Mouse (Mus musculus) megakaryocyte-erythroid progenitor cell, adult 5-6 weeks (primary cell): ENCODE measurements around the gene Tarm1. TPM values are rescaled to one million over a fixed set of nuclear protein-coding genes. Genes with fewer than 3 reads are reported as not detected.
A peak's percentile ranks its signal among the peaks of the same experiment; 100 is the strongest.

Source experiments
- ATAC-seq: replicated peaks from 2 replicates; pipeline ENCODE4 v1.8.0; 2016; ENCODE audit warnings: mild to moderate bottlenecking, inconsistent platforms; ENCODE audit not compliant: severe bottlenecking, poor library complexity, low FRiP score, low TSS enrichment
- total RNA-seq, 2 experiments: library from RNA; stranded (forward) in 1 of 2; stranded (reverse) in 1 of 2; fragments of 200-1000, 215-1000 nt in 1 of 2; fragments of >200 nt in 1 of 2; fragmentation: Nextera tagmentation in 1 of 2; gene quantifications; 2 replicates each; pipeline ENCODE4 v1.2.3; 2014 to 2017

Gene Tarm1
- 1.2 TPM in 1 of 2 replicates, not detected in the other for total RNA-seq (2014; fragmentation: Nextera tagmentation)
- 0.19 TPM in 1 of 2 replicates, not detected in the other for total RNA-seq (2017)

- ATAC-seq = no peak
Measured at GRCm38 (mm10) chr7:3502439-3502838, at the start of gene Tarm1. Tarm1 (minus strand) TSS chr7:3502624.

GRCm38 (mm10) chr7:3505913-3506312 lies 3.5 kb upstream of the Tarm1 start:
- ATAC-seq = no peak

DNA sequence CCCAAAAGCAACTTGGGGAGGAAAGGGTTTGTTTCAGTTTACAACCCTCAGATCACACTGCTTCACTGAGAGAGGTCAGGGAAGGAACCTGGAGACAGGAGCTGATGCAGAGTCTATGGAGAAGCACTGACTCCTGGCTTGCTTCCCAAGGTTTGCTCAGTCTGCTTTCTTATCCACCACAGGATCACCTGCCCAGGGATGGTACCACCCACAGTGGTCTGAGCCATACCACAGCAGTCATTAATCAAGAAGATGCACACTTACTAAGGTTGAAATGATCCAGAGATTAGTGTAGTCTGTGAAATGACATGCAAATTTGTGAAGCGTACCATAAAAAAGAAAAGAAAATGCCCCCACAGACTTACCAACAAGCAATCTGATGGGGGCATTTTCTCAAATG lies 2.0 kb downstream of the Tarm1 start:
- peak; percentile 52; the same call in 1 of the 2 replicates for ATAC-seq

GRCm38 (mm10) chr7:3481948-3482608 lies 20.3 kb downstream of the Tarm1 start:
- ATAC-seq = no peak

DNA sequence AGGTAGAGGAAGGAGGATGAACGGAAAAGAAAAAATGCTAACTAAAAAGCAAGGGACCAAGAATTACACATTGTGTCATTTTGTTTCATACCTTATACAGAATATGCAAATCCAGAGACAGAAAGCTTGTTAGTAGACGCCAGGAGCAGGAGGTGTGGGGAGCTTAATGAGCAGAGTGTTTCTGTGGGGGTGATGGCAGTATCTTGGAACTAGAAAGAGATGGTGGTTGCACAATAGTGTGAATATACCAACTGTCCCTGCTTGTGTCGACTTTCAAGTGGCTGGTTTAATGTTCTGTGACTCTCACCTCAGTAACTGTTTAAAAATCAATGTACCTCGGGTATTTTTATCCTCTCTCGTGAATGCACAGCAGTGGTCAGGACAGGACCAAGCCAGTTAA lies 25.7 kb downstream of the Tarm1 start:
- ATAC-seq = no peak

- ATAC-seq = no peak
Measured at GRCm38 (mm10) chr7:3474291-3475080, 27.9 kb downstream of the Tarm1 start.

GRCm38 (mm10) chr7:3472774-3473173 lies 29.6 kb downstream of the Tarm1 start:
- no peak for ATAC-seq

DNA sequence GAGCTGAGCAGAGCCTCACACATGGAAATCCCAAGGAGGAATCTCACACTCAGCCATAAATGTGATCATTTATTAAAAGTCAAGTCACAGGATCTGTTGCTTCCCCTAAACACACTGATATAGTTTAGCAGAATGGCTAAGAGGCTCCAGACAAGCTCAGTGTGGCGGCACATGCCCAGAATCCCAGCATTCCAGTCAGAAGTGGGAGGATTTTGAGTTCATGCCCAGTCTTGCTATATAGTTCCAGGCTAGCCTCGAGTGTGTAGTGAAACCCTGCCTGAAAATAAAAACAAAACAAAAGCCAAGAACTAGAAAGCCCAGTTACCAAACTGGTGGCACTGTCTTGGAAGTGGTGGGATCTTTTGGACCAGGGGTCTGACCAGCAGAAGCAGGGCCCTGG lies 33.8 kb downstream of the Tarm1 start:
- no peak for ATAC-seq

- ATAC-seq = no peak
Measured at GRCm38 (mm10) chr7:3463306-3463705, 39.1 kb downstream of the Tarm1 start.

DNA sequence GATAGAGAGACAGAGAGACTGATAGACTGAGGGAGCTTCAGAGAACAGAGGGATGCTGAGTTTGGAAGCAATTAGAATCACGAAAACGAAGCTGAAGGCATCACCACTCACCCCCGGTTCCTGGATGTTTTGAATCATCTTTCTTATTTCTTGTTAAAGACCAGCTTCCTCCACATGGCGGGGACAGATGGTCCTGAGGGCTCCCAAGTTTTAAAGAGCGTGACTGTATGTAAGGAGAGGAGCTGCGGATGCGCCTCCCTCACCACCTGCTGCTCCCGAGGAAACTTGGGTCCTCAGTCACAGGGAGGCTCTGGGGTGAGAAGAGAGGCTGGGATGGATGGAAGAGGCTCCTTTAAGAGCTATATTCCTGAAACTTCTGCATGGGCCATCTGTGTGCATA lies 42.2 kb downstream of the Tarm1 start:
- no peak for ATAC-seq

GRCm38 (mm10) chr7:3457841-3458217 lies 44.6 kb downstream of the Tarm1 start:
- no peak for ATAC-seq

DNA sequence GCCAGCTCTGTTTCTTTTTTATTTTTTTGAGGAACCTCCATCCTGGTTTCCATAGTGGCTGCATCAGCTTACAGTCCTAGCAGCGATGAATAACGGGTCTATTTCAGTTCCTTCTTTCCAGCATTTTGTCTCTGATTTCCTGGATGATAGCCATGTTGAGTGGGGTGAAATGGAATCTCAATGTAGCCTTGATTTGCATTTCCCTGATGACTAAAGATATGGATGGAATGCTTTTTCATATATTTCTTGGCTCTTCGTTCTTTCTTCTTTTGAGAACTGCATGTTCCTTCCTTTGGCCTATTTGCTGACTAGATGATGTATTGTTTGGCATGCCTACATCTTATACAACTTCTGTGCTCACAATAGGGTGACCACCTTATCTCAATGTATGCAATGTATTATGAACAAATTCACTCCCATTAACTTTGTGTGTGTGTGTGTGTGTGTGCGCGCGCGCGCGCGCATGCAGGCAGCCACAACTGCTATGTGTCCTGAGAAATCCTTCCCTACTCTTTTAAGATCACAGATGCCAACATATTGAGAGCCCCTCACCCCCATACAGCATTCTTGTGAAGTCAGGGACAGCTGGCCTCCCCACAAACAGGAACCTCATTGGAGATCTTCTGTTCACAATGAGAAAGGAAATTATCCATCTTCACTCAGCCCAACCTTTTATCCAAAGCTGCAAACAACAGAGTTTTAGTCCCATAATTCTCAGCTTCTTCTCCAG lies 45.1 kb downstream of the Tarm1 start:
- ATAC-seq = no peak

GRCm38 (mm10) chr7:3453486-3454183 lies 48.8 kb downstream of the Tarm1 start:
- ATAC-seq = no peak

- ATAC-seq = no peak
Measured at GRCm38 (mm10) chr7:3452821-3453485, 49.5 kb downstream of the Tarm1 start.

- no peak for ATAC-seq
Measured at GRCm38 (mm10) chr7:3451161-3451560, 51.3 kb downstream of the Tarm1 start.

- ATAC-seq = no peak
Measured at GRCm38 (mm10) chr7:3450671-3451070, 51.8 kb downstream of the Tarm1 start.

DNA sequence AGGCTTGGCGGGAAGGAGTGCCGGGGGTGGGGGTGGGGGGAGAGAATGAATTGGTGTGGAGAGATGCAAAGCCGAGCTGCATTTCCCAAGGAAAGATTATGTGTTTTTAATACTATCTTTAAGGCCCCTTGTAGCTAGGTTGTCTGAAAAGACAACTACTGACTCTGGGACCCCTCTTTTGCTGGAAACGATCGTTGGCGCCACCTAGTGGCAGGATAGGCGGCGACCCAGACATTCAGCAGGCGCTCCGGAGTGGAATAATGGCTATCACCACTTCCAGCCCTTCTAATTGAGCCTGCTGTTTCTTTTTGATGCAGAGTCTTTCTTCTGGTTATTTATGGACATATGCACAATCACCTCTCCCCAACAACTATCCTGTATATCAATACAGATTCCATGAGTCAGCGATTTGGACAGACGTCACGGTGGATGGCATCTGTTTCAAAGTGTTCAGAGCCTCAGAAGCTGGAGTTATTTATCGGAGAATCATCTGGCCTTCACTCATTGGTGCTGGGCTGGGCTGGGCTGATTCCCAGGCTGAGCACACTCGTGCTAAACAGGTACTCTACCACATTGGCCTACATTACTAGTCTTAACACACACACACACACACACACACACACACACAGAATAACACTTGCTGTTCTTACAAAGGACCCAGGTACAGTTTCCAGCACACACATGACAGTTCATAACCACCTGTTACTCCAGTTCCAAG lies 53.5 kb downstream of the Tarm1 start:
- ATAC-seq = peak; percentile 74; the same call in 1 of the 2 replicates

- ATAC-seq = no peak
Measured at GRCm38 (mm10) chr7:3447026-3447425, 55.4 kb downstream of the Tarm1 start.

DNA sequence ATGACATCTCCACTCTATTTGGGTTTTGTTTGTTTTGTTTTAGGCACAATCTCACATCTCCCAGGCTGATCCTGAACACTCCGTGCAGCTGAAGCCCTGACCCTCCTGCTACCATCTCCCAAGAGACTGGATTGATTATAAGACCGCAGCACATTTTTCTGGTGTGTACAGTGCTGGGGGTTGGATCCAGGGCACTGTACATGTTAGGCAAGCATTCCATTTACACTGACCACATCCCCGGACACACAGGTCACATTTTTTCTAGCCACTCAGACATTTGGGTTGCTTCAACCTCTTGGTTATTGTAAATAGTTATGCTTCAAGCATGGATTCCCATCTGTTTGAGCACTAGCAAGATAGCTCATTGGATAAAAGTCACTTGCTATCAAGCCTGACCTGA lies 55.8 kb downstream of the Tarm1 start:
- ATAC-seq = no peak
